Mouse (Mus musculus): ENCODE measurements at regions not wholly inside any gene's neighbourhood (a gene's known extent, or its start where the extent isn't known, plus 50 kb on each side); places are given as distances from the start of the nearest gene placed in this dataset.
"Not testable (repeated sequence)": the region's sequence is repeated elsewhere in the genome, so short reads cannot be mapped to it uniquely, and the experiment has no call there.

- H3K36me3 ChIP-seq (ENCODE audit: control insufficient read depth in 1 of 2, insufficient read depth in 2 of 2, low read length in 2 of 2), result no peaks in the 10 kb centered on the region
- TF ChIP-seq SIN3A (IDR thresholded peaks at IDR 0.05; ENCODE audit: low read length) (no peak), EP300 (IDR thresholded peaks at IDR 0.05; ENCODE audit: low read depth in 1 of 2, low read length in 2 of 2) (no peak), USF1 (IDR thresholded peaks at IDR 0.05; ENCODE audit: low read depth, low read length) (no peak), MAX (IDR thresholded peaks at IDR 0.05; ENCODE audit: low read length) (no peak), MAFK (IDR thresholded peaks at IDR 0.05; ENCODE audit: borderline replicate concordance, low read depth, low read length) (no peak), ZMIZ1 (IDR thresholded peaks at IDR 0.05; ENCODE audit: low read depth, low read length) (no peak), UBTF (IDR thresholded peaks at IDR 0.05; ENCODE audit: borderline replicate concordance, insufficient read depth, low read depth, low read length) (no peak), TCF12 (IDR thresholded peaks at IDR 0.05; ENCODE audit: low read depth, low read length) (no peak), ELF1 (IDR thresholded peaks at IDR 0.05; ENCODE audit: low read depth, low read length) (no peak), POLR2AphosphoS5 (IDR thresholded peaks at IDR 0.05; ENCODE audit: borderline replicate concordance, low read depth, low read length) (no peak), JUND (IDR thresholded peaks at IDR 0.05; ENCODE audit: low read depth, low read length) (no peak), RCOR1 (IDR thresholded peaks at IDR 0.05; ENCODE audit: low read depth, low read length) (no peak)
- no peak for DNase-seq (ENCODE audit: low read depth, low spot score)
- no peak overlapping the region for H3K9ac ChIP-seq (ENCODE audit: control insufficient read depth, low read depth, low read length, poor library complexity, severe bottlenecking)
- no peaks in the 10 kb centered on the region for H3K79me2 ChIP-seq (ENCODE audit: control insufficient read depth, insufficient read depth, low read length, poor library complexity)
- H3K9me3 ChIP-seq (replicated peaks; ENCODE audit: insufficient read depth, low read length), result no peaks in the 10 kb centered on the region
- no peak overlapping the region for H3K27ac ChIP-seq (ENCODE audit: control insufficient read depth, low read depth, low read length)
- H3K27me3 ChIP-seq (ENCODE audit: control insufficient read depth in 1 of 2, insufficient read depth in 2 of 2, low read length in 2 of 2), result no peaks in the 10 kb centered on the region
- H3K4me1 ChIP-seq (ENCODE audit: control insufficient read depth in 1 of 2, insufficient read depth in 2 of 2, low read length in 2 of 2), result no peaks in the 10 kb centered on the region
- H3K4me3 ChIP-seq (ENCODE audit: control insufficient read depth in 1 of 2, insufficient read depth in 1 of 2, low read depth in 2 of 2, low read length in 2 of 2), result no peak overlapping the region
These were observed 75.9 kb upstream of the Hivep1 start for GRCm38 (mm10) chr13:41975918-41976317.

GRCm38 (mm10) chr13:41962915-41963314 is 88.9 kb upstream of the Hivep1 start:
- Histone ChIP-seq H3K27ac (ENCODE audit: control insufficient read depth, low read depth, low read length) (no peak overlapping the region), H3K4me1 (ENCODE audit: control insufficient read depth in 1 of 2, insufficient read depth in 2 of 2, low read length in 2 of 2) (no peaks in the 10 kb centered on the region), H3K4me3 (ENCODE audit: control insufficient read depth in 1 of 2, insufficient read depth in 1 of 2, low read depth in 2 of 2, low read length in 2 of 2) (no peak overlapping the region), H3K79me2 (ENCODE audit: control insufficient read depth, insufficient read depth, low read length, poor library complexity) (no peaks in the 10 kb centered on the region), H3K9ac (ENCODE audit: control insufficient read depth, low read depth, low read length, poor library complexity, severe bottlenecking) (no peak overlapping the region), H3K9me3 (replicated peaks; ENCODE audit: insufficient read depth, low read length) (no peaks in the 10 kb centered on the region), H3K27me3 (ENCODE audit: control insufficient read depth in 1 of 2, insufficient read depth in 2 of 2, low read length in 2 of 2) (no peaks in the 10 kb centered on the region), H3K36me3 (ENCODE audit: control insufficient read depth in 1 of 2, insufficient read depth in 2 of 2, low read length in 2 of 2) (no peaks in the 10 kb centered on the region)
- TF ChIP-seq ETS1 (IDR thresholded peaks at IDR 0.05; ENCODE audit: low read depth, low read length), result no peak
- no peak for TF ChIP-seq MXI1 (IDR thresholded peaks at IDR 0.05; ENCODE audit: low read depth, low read length)
- no peak for TF ChIP-seq KAT2A (conservative IDR thresholded peaks at IDR 0.05; ENCODE audit: low read depth, low read length)
- no peak for DNase-seq (ENCODE audit: low read depth, low spot score)

GRCm38 (mm10) chr13:41960960-41961359 is 90.9 kb upstream of the Hivep1 start:
- H3K4me1 ChIP-seq (ENCODE audit: control insufficient read depth in 1 of 2, insufficient read depth in 2 of 2, low read length in 2 of 2); H3K27me3 ChIP-seq (ENCODE audit: control insufficient read depth in 1 of 2, insufficient read depth in 2 of 2, low read length in 2 of 2); H3K79me2 ChIP-seq (ENCODE audit: control insufficient read depth, insufficient read depth, low read length, poor library complexity); H3K9ac ChIP-seq (ENCODE audit: control insufficient read depth, low read depth, low read length, poor library complexity, severe bottlenecking); H3K9me3 ChIP-seq (replicated peaks; ENCODE audit: insufficient read depth, low read length); H3K36me3 ChIP-seq (ENCODE audit: control insufficient read depth in 1 of 2, insufficient read depth in 2 of 2, low read length in 2 of 2); H3K4me3 ChIP-seq (ENCODE audit: control insufficient read depth in 1 of 2, insufficient read depth in 1 of 2, low read depth in 2 of 2, low read length in 2 of 2); H3K27ac ChIP-seq (ENCODE audit: control insufficient read depth, low read depth, low read length); DNase-seq (ENCODE audit: low read depth, low spot score): not testable (repeated sequence)
